17 mouse cellular contexts compared by ENCODE assay signal in genomic region chr1:167232918-167233317, GRCm38 (mm10).
"Had no signal": no experiment of that assay in that cellular context is flagged by ENCODE, and none has a peak within 500 bp of the region (broad histone marks: within the 10 kb centered on the region; RNA-seq: fewer than 3 reads in every experiment).

No protein-coding gene starts in this region.

- H3K9me3 ChIP-seq: midbrain, embryonic 10.5 days; midbrain, embryonic 12.5 days; neural tube, embryonic 13.5 days; neural tube, embryonic 15.5 days had no signal

- ATAC-seq: midbrain, embryonic 16.5 days had no signal

- DNase-seq: lung, adult 18-20 months; lung, embryonic 14.5 days; lung, postnatal 10 days; midbrain, embryonic 14.5 days; retina, postnatal 1 day; right cerebral cortex, adult 18-20 months; right cerebral cortex, postnatal 25 days; right cerebral cortex, postnatal 4 days; spleen, adult 18-20 months; thymus, postnatal 14 days; thymus, postnatal 36 days had no signal

- H3K27ac ChIP-seq: midbrain, embryonic 10.5 days; midbrain, embryonic 12.5 days; neural tube, embryonic 13.5 days; neural tube, embryonic 15.5 days had no signal

- H3K4me2 ChIP-seq: lung, embryonic 14.5 days; midbrain, embryonic 12.5 days; neural tube, embryonic 13.5 days; neural tube, embryonic 15.5 days had no signal

- H3K4me3 ChIP-seq: midbrain, embryonic 10.5 days; midbrain, embryonic 12.5 days; myocyte; neural tube, embryonic 13.5 days; neural tube, embryonic 15.5 days had no signal

- H3K27me3 ChIP-seq: midbrain, embryonic 12.5 days; neural tube, embryonic 13.5 days; neural tube, embryonic 15.5 days had no signal

- H3K9ac ChIP-seq: lung, embryonic 14.5 days; midbrain, embryonic 12.5 days; neural tube, embryonic 13.5 days; neural tube, embryonic 15.5 days had no signal
